Mouse (Mus musculus) Patski (cell line): ENCODE data around the gene Sec14l3. TPM values are rescaled to one million over a fixed set of nuclear protein-coding genes. Genes with fewer than 3 reads are reported as not detected.

ENCODE experiments used
- ATAC-seq: fragments of 100-300 bp; one replicate; pipeline ENCODE4 v1.8.0; 2021
- CTCF ChIA-PET: fragments of 350-600 bp; sonication (Branson Sonifier 250); formaldehyde crosslinking; loops from one replicate; lab custom pipeline; 2022; ENCODE audit warnings: inconsistent platforms; lab: Charles Lee
- POLR2A ChIA-PET: fragments of 350-600 bp; sonication (Branson Sonifier 250); formaldehyde crosslinking; loops from one replicate; lab custom pipeline; 2022; ENCODE audit warnings: antibody characterized with exemption, inconsistent platforms; lab: Charles Lee
- DNase-seq: peaks from one replicate; pipeline ENCODE4 v3.0.0-alpha.2; 2011; ENCODE audit warnings: low read depth, low spot score
- H3K27me3 ChIP-seq: fragments of 371-371 bp; one replicate; pipeline ENCODE4 v1.5.1; 2021
- CTCF ChIP-seq: fragments of 100-300 bp; IDR thresholded peaks from one replicate; pipeline ENCODE4 v1.5.1; 2021
- in situ Hi-C: fragments of 300-500 bp; cut with MboI; formaldehyde crosslinking; loops from 3 replicates; pipeline ENCODE4 v1.11.1; 2018; ENCODE audit warnings: low pct_unique_long_range_greater_than_20kb, mixed read lengths
- polyA plus RNA-seq: library from polyadenylated mRNA; unstranded; gene quantifications from one replicate; pipeline ENCODE4 v1.2.3, GENCODE M21; 2021

The Sec14l3 gene
- polyA plus RNA-seq, 1 experiment from 2014 or later: not detected

DNA sequence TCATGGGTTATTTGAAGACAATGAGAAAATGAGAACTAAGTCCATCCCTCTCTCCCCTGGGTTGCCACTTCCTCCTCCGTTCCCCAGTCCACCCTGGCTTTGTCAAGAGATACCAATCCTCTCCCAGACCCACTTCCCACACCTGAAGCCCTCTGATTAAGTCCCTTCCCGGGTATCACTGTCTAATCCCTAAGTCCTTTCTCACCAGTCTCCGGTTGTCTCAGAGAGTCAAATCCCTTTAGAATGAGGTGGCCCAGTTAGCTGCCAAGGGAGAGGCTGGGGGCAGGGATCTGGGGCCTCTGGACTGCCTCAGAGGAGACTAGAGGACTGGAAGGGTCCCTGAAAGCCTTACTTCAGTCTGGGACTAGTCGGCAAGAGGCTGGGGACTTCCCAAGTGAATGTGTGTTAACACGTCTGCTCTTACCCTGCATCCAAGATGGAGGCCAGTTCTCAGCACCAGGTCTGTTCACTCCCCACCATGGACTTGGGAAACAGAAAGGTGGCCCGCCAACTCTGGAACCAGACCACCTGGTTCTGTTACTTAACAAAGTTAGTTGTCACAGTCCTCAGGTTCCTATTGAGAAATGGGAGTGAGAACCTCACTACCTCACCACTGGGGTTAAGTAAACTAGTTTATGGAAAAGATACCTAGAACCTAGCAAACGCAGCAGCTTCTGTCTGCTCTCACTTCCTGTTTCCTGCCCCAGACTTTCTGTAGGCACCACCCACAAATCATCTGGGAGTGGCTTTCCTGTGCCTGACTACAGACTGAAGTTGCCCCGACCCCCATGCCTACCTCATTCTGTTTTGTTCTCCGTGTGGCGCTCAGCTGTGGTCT is 58.3 kb downstream of the Sec14l3 start, which contains the start of gene Sec14l2:
Gene Sec14l2, minus strand, starts transcription at position 674 of the 838 bp plus-strand sequence.
- TF ChIP-seq CTCF: no peak
- DNase-seq: no peak
- no peak for ATAC-seq
- ChIA-PET POLR2A (no interaction called here), CTCF (interaction anchor here (1.3 to 1.4 kb wide), 2 partner anchors 11 to 40 kb away, joined by 3 read pairs; no protein-coding TSS in a partner anchor)
- in situ Hi-C loops: no loop called here
- no peaks in the 10 kb centered on the region for H3K27me3 ChIP-seq

DNA sequence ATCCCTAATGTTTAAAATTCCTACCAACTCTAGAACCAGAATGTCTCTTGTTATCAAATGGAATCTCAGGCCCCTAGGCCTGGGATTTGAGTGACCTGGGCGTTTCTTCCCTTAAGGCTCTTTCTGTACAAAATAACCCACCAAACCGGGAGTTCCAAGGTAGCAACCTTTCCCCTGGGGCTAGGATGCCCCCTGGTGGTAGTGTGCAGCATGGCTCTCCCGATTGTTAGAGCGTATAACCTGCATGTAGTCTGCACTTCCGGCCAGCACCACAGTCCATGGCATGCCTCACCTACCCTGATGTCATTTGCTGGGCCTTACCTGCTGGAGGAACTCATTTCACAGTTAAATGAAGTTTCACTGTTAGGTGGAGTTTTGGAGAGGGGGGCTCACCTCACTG is 59.3 kb downstream of the Sec14l3 start:
- no peak for TF ChIP-seq CTCF
- no peaks in the 10 kb centered on the region for H3K27me3 ChIP-seq
- ChIA-PET POLR2A (no interaction called here), CTCF (interaction anchor here (1.3 kb wide), 1 partner anchor 10 kb away, joined by 3 read pairs; no protein-coding TSS in a partner anchor)
- no peak for ATAC-seq
- DNase-seq: no peak
- in situ Hi-C loops: no loop called here

DNA sequence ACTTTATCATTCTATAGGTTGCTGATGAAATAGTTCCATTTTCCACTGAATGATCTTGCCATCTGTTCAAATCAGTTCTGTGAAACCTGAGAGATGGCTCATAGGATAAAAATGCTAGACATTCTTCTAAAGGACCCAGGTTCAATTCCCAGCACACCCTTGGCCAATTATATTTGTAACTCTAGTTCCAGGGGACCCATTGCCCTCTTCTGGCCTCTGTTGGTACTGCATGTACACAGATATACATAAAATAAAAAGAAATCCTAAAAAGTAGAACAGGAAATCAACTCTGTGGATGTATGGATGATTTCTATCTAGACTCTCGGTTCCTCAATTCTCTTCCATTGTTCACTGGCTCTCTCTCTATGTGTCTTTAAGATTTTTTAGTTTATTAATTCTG is 62.4 kb downstream of the Sec14l3 start:
- peaks cover 4% of the 10 kb centered on the region for H3K27me3 ChIP-seq
- DNase-seq (no peak), ATAC-seq (no peak)
- in situ Hi-C loops: no loop called here
- TF ChIP-seq CTCF: peak; percentile 43
- ChIA-PET CTCF (no interaction called here), POLR2A (no interaction called here)

Other genes with a start within 250 kb of the Sec14l3 start
- 0.15 TPM for gene Osbp2, start 200.9 kb upstream of the Sec14l3 start, polyA plus RNA-seq
- 2.0 TPM for gene 4921536K21Rik, start 169.7 kb upstream of the Sec14l3 start, polyA plus RNA-seq
- gene Dusp18, start 169.6 kb upstream of the Sec14l3 start, polyA plus RNA-seq: 16.4 TPM
- gene Slc35e4, start 150.2 kb upstream of the Sec14l3 start, polyA plus RNA-seq: 25.6 TPM
- 158 TPM for gene Tcn2, start 132.7 kb upstream of the Sec14l3 start, polyA plus RNA-seq
- gene Pes1, start 100.9 kb upstream of the Sec14l3 start, polyA plus RNA-seq: 86.4 TPM
- gene 4930556J24Rik, start 88.1 kb upstream of the Sec14l3 start, polyA plus RNA-seq: 0.15 TPM
- gene Gal3st1, start 81.2 kb upstream of the Sec14l3 start, polyA plus RNA-seq: 10.0 TPM
- not detected for gene Sec14l4, start 33.4 kb upstream of the Sec14l3 start, polyA plus RNA-seq
- 15.1 TPM for gene Mtfp1, start 30.6 kb downstream of the Sec14l3 start, polyA plus RNA-seq
- 23.6 TPM for gene Sec14l2, start 58.6 kb downstream of the Sec14l3 start, polyA plus RNA-seq
- 31.8 TPM for gene Rnf215, start 70.4 kb downstream of the Sec14l3 start, polyA plus RNA-seq
- gene Ccdc157, start 95.5 kb downstream of the Sec14l3 start, polyA plus RNA-seq: 17.3 TPM
- 45.2 TPM for gene Sf3a1, start 95.5 kb downstream of the Sec14l3 start, polyA plus RNA-seq
- gene Tbc1d10a, start 121.9 kb downstream of the Sec14l3 start, polyA plus RNA-seq: 50.9 TPM
- gene Castor1, start 153.4 kb downstream of the Sec14l3 start, polyA plus RNA-seq: 0.35 TPM
- gene Osm, start 171.6 kb downstream of the Sec14l3 start, polyA plus RNA-seq: not detected
- gene Lif, start 192.7 kb downstream of the Sec14l3 start, polyA plus RNA-seq: 31.3 TPM